Mouse (Mus musculus) mouse trophoblast stem cell (cell line): ENCODE data around the gene Rnf220.

Experiments
- in situ Hi-C, 2 experiments: fragments of 300-500 bp; cut with MseI, MboI; formaldehyde crosslinking; loops; 2 replicates in 1 of 2; 3 replicates in 1 of 2; pipeline ENCODE4 v1.15.1; 2025

Rnf220 gene

GRCm38 (mm10) chr4:117496482-117497165 lies at the start of gene Rnf220:
Rnf220 (minus strand) TSS chr4:117497052.
- in situ Hi-C loops: no loop called here

- in situ Hi-C loops: no loop called here
Measured at GRCm38 (mm10) chr4:117546616-117547015, 49.8 kb upstream of the Rnf220 start.

DNA sequence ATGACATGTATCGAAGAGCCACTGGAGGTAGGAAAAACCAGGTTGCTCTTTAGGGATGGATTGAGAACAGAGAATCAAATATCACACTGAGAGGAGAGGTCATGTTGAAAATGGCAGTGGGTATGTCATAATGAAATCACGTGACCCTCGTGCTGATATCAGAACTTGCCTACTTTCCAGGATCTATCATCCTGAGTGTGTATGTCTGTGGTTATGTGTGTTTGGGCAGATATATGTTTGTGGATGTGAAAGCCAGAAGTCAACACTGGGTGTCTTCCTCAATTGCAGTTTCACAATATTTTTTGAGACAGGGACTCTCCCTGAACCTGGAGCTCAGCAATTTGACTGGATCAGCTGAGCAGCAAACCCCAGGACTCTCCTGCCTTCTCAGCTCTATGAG lies 48.6 kb upstream of the Rnf220 start:
- in situ Hi-C loops: no loop called here

DNA sequence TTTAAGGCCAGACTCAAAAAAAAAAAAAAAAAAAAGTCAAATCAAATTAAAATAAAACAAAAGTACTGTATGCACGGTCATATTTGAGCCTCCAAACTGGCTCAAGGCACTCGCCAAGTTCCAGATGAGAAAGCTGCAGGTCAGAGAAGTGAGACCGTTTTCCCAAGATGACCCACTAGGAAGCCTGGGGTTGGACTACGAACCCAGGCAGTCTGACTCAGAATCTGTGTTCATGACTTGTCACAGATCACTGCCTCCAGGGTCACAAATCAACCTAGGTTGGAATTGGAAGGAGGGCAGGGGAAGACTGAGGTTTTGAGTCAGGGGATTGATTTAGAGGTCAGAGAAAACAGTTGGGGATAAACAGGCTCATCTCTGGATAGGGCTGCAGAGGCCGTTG lies 43.7 kb upstream of the Rnf220 start:
- in situ Hi-C loops: no loop called here

GRCm38 (mm10) chr4:117539329-117539980 lies 42.6 kb upstream of the Rnf220 start:
- in situ Hi-C loops: no loop called here

DNA sequence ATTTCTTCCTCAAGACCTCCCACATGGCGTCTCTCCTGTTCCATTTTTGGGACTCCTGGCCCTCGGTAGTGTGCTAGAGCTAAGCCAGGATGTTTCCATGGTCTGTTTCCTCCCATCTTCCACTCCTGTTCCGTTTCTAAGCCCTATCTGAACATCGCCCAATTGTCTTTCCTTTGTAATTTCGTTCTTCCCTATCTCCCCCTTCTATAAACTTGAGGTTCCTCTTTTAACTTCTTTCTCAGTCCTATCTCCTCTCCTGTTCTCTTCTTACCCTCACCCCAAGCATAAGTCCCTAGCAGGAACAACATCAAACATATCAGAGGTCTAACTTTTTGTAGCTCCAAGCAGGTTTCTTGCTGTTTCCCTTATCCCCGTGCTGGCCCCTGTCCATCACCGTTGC lies 40.1 kb upstream of the Rnf220 start:
- in situ Hi-C loops: no loop called here

GRCm38 (mm10) chr4:117535496-117536200 lies 38.8 kb upstream of the Rnf220 start:
- in situ Hi-C loops: no loop called here

DNA sequence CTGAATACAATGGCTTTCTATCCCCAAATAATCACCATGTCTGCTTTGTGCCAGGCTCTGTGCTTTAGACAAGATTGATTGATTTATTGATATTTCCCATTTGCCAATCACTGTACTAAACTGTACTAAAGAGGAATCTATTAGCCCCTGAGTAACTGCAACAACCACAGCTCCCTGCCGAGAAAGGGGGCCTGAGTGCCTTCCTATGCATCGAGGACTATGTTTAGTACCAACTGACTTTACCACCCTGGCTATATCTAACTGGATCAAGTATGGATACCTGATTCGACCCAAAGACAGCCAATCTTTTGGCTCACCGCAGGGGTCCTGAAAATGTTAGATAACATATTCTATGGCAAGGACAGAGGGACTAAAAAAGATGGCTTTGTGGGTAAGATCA lies 33.0 kb upstream of the Rnf220 start:
- in situ Hi-C loops: loop anchor here in 1 of 2 experiments (10.0 kb wide), 1 partner anchor 195 kb away; no protein-coding TSS in a partner anchor

- in situ Hi-C loops: loop anchor here in 1 of 2 experiments (10.0 kb wide), 1 partner anchor 193 kb away; no protein-coding TSS in a partner anchor
Measured at GRCm38 (mm10) chr4:117527952-117528351, 31.1 kb upstream of the Rnf220 start.

- in situ Hi-C loops: loop anchor here in 1 of 2 experiments (10.0 kb wide), 1 partner anchor 193 kb away; no protein-coding TSS in a partner anchor
Measured at GRCm38 (mm10) chr4:117527116-117527899, 30.5 kb upstream of the Rnf220 start.

DNA sequence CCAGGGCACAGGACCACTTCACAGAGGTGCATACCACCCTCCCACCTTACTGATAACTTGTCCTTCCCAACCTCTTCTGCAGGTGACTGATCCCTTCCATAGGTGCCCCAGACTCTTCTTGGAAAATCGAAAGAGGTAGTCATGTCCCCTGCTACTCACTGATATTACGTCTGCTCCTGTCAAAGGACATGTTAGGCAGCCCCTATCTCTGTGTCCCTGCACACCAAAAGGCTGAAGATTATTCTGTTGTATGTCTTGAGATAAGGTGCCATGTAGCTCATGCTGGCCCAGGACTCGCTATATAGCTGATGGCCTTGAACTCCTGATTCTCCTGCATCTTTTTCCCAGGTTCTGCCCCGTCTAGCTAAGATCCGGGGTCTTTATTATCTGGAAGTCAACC lies 29.1 kb upstream of the Rnf220 start:
- in situ Hi-C loops: loop anchor here in 1 of 2 experiments (10.0 kb wide), 1 partner anchor 191 kb away; no protein-coding TSS in a partner anchor

- in situ Hi-C loops: loop anchor here in 1 of 2 experiments (10.0 kb wide), 1 partner anchor 187 kb away; no protein-coding TSS in a partner anchor
Measured at GRCm38 (mm10) chr4:117521350-117521749, 24.5 kb upstream of the Rnf220 start.

DNA sequence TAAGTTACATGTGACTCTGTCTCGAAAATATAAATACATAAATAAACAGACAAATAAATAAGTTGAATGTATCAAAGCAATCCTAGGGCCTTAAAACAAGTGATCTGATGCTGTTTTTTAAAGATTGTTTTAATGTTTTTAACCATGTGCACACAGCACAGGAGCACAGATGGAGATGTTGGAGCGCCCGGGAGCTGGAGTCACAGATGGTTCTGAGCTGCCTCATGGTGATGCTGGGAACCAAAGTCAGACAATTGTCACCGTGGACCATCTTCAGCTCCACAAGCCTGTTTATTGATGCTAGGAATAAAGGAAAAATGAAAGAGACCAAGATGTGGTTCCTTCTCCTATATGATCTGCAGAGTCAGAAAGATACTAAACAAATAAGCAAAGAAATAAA lies 21.4 kb upstream of the Rnf220 start:
- in situ Hi-C loops: no loop called here

DNA sequence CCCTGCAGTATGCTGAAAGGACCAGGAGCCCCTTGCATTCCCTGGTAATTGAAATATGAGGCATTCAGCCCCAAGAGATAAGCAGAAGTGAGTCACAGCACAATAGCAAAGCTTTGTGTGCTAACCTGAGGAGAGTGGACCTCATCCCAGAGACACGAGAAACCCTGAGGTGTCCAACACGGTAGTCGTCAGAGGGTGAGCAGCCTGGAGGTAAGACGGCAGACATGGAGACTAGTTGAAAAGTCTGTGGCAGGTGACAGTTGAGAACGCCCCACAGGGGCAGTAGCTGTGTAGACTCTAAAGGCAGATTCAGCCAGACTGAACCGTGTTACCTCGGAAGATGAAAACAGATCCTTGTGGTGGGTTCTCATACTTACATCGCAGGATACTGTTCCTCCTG lies 2.2 kb upstream of the Rnf220 start:
- in situ Hi-C loops: no loop called here

DNA sequence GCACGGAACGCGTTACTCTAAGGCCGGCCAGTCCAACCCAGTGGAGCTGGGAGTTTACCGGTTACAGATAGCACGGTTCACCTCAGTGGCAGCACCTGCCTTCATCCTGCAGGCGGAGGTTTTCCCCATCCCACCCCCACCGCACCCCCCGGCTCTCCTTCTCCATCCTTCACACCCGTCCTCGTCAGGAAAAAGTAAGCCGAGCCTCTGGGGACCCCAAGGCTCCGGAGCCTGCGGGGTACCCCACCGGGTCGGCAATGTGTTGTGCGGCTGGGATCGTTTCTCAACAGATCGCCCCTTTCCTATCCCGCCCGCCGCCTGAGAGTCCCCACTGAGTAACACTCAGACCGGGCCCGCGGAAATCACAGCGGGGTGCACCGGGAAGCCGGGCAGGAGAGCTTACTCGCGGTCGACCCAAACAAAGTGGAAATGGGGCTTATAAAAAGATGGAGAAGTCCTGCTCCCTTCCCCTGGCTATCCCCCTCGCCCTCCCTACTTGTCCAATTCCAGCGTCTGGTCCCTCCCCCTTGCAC lies 917 bp downstream of the Rnf220 start:
- in situ Hi-C loops: no loop called here

- in situ Hi-C loops: no loop called here
Measured at GRCm38 (mm10) chr4:117494911-117495501, 1.8 kb downstream of the Rnf220 start.

DNA sequence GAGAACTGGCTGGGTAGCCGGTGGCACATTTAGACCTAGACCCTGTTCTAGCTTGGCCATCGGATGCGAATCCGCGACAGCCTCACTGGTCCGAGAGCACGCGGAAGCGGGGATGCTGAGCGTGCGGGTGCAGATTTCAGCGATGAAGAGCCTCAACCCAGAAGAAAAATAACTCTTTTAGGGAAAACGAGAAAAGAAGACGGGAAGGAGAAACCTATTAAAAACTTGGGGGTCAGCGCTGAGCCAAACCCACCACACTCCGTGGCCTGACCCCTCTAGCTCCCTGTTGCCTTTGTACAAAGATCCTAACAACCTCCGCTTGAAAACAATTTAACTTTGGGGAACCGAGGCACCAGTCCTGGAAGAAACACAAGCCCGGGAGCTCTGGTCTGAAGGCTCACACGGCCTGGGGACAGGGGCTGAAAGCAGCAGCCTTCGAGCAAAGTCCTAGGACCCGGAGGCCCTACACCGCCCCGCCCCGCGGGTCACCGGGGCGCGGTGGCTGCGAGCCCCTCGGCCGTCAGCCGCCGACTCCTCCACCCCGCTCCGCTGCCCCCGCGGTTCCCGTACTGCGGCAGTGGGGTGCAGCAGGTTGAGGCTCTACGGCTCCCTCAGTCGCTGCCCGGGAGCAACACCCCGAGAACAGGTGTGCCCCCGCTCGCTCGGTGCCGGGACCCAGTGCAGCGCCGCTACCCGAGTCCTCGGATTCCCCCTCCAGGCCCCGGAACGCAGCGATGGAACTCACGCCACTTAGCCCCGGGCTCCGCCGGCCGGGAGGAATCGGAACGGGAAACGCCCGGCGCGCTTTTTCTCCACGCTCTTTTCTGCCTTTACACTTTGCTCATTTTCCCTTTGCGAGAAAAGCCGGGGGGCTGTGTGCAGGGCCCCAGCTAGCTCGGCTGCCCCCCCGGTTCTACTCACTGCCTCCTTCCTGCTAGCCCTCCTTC lies 2.7 kb downstream of the Rnf220 start:
- in situ Hi-C loops: no loop called here

DNA sequence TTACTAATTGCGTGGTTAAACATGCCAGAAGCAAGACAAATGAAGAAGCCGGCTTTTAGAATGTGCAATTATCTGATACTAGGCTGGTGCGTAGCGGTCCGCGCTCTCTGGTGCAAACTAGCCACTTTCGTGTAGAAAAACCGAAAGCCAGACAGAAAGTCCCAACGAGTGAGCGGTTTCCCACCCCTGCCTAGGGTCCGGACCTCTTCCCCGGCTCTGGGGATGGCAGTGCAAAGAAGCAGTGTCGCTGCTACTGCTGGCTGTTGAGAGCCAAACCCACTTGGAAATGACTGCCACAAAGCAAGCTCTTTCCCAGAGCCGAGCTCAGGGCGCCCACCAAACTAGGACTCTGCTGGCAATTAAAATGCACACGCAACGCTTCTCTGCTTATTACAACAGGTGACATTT lies 3.7 kb downstream of the Rnf220 start:
- in situ Hi-C loops: no loop called here

GRCm38 (mm10) chr4:117491840-117492239 lies 5.0 kb downstream of the Rnf220 start:
- in situ Hi-C loops: no loop called here

- in situ Hi-C loops: no loop called here
Measured at GRCm38 (mm10) chr4:117489975-117490374, 6.9 kb downstream of the Rnf220 start.
